Mouse (Mus musculus) bone marrow macrophage, adult 2 months (primary cell): ENCODE measurements at regions not wholly inside any gene's neighbourhood (a gene's known extent, or its start where the extent isn't known, plus 50 kb on each side); places are given as distances from the start of the nearest gene placed in this dataset.

Experiments used
- CTCF ChIP-seq: IDR thresholded peaks from 2 replicates; pipeline ENCODE4 v1.5.1; 2012; ENCODE audit warnings: low read depth, mild to moderate bottlenecking, low read length, moderate library complexity
- POLR2A ChIP-seq: IDR thresholded peaks from 2 replicates; pipeline ENCODE4 v1.6.1; 2012; ENCODE audit warnings: mild to moderate bottlenecking, low read depth, low read length, borderline replicate concordance

DNA sequence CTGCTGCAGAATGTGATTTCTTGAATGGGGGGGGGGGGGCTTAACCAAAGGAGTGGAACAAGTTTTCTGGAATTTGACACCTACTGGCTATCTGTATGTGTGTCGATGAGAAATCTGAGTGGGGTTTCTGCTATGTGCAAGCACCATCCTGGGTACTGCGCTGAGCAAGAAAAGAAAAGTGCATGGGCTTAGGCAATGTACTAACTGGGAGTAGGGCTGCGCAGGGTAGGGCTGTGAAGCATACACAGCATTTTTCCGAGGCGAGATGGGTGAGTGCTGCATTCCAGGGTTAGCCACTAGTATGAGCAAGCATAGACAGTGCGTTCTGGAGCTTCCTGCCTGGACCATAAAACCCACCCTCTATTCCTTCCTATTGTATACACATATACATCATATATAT is 686.8 kb upstream of the A1bg start:
- no peak for TF ChIP-seq CTCF
- no peak for TF ChIP-seq POLR2A
